Mouse (Mus musculus): ENCODE measurements around the gene Pappa2. TPM values are rescaled to one million over a fixed set of nuclear protein-coding genes. Genes with fewer than 3 reads are reported as not detected.
A peak's percentile ranks its signal among the peaks of the same experiment; 100 is the strongest.

Gene Pappa2
- total RNA-seq, 2 experiments from 2014 or later = not detected

DNA sequence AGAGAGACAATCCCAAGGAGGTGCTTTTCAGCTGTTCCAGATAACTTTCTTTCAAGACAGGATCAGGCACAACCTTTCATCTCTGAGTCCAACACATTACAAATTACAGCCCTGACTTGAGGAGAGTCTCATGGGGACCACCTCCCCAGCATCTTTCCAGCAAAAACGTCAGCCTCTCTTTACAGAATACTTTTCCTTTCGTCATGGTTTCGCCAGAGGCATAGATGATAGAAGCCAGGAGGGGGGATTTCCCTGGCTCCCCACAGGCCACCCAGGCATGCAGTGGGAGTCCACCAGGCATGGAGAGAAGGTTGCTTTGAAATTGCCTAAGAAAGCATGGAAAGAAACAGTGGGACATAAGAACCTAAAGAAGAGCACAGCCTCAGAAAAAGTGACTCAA is 37.4 kb downstream of the Pappa2 start:
- no peak for DNase-seq
- no peak overlapping the region for H3K27ac ChIP-seq
- no peak for TF ChIP-seq CTCF (IDR thresholded peaks at IDR 0.05)
- no peak overlapping the region for H3K4me3 ChIP-seq
- intact Hi-C loops (cut with DNase I) = no loop called here

DNA sequence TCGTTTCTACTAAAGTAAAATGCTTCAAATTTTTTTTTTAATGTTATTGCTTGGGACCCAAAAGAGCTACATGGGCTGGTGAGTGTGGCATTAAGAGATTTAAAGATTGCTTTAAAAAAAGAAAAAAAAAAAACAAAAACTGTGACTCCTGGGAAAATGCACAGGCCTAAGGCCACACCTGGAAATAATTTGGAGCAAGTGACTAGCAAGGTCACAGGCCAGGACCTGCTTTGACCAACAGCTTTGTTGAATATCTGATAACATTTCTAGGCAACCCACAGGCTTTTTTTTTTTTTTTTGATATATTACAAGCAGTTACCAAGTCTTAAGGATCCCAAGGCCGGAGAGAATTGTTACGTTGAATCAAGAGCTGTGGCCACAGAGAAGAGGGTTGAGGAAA is 39.3 kb downstream of the Pappa2 start:
- H3K27ac ChIP-seq = no peak overlapping the region
- TF ChIP-seq CTCF (IDR thresholded peaks at IDR 0.05) = no peak
- intact Hi-C loops (cut with DNase I) = no loop called here
- DNase-seq = no peak
- H3K4me3 ChIP-seq = no peak overlapping the region

DNA sequence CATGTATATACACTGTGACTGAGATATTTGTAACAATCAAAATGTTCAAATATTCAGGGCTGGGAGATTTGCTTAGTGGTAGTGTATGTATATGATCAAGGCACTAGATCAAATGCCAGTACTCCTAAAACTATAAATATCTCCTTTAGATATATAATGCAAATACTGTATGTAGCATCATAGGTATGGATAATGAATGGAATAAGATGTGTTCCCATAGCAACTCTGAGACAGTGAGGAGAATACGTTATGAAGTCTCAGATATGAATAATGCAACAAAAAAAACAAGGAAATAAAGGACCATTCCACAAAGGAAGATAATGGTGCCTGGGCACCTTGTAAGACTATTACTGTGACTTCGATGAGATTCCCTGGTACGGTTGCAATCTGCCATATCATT is 45.8 kb downstream of the Pappa2 start:
- H3K27ac ChIP-seq = no peak overlapping the region
- no peak for TF ChIP-seq CTCF (IDR thresholded peaks at IDR 0.05)
- DNase-seq = no peak
- no peak overlapping the region for H3K4me3 ChIP-seq
- intact Hi-C loops (cut with DNase I) = no loop called here

DNA sequence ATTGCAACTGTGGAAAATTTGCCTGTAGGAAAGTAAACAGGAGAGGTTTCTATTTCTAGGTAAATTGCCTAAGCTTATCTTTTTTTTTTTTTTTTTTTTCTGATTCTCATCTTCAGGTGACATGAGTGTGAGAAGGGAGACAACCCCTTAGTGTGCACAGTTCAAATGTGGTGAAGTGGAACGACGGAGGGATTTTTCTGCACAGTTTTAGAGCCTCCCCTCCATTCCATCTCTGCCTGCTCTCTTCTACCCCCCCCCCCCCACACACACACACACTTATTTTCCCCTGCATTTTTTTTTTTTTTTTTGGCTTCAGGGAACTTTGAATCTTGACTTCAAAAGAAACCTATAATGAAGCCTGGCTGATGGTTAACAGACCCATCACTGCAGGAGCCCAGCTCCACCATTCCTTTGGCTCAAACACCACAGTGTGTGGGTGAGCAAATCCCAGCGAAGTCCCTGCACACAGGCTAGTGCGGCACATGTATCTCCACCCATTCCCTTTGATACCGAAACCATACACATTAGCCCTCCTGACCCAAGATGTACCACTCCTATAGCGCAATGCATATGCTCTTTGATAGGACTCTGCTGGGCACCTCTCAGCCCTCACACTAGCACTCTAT is 49.0 kb downstream of the Pappa2 start:
- no peak overlapping the region for H3K4me3 ChIP-seq
- H3K27ac ChIP-seq = no peak overlapping the region
- no peak for DNase-seq
- no peak for TF ChIP-seq CTCF (IDR thresholded peaks at IDR 0.05)
- intact Hi-C loops (cut with DNase I) = no loop called here

GRCm38 (mm10) chr1:158929369-158929768 is 50.9 kb downstream of the Pappa2 start:
- Histone ChIP-seq H3K27ac (no peak overlapping the region), H3K4me3 (no peak overlapping the region)
- no peak for DNase-seq
- no peak for TF ChIP-seq CTCF (IDR thresholded peaks at IDR 0.05)
- intact Hi-C loops (cut with DNase I) = no loop called here

GRCm38 (mm10) chr1:158920451-158920850 is 59.8 kb downstream of the Pappa2 start:
- no peak overlapping the region for H3K4me3 ChIP-seq
- DNase-seq = no peak
- no peak for TF ChIP-seq CTCF (IDR thresholded peaks at IDR 0.05)
- H3K27ac ChIP-seq = peak overlapping the region; percentile 50
- intact Hi-C loops (cut with DNase I) = no loop called here

DNA sequence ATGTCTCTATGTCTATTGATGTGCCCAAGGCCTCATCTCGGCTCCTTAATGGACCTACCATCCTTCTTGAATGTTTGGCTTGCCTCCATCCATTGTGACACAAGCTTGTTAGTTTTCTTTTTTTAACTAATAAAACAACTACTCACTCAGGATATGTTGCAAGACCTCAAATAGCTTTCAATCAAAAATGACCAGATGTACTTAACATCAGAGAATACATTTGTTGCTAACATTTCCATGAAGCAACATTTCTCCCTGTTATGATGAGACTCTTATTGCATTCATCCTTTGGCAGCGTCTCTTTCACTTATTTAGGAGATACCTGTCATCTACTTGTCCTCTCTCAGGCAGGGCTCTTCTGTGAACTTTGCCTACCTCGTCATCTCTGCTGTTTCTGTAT is 61.4 kb downstream of the Pappa2 start:
- H3K4me3 ChIP-seq = no peak overlapping the region
- no peak overlapping the region for H3K27ac ChIP-seq
- TF ChIP-seq CTCF (IDR thresholded peaks at IDR 0.05) = no peak
- DNase-seq = no peak
- intact Hi-C loops (cut with DNase I) = no loop called here

GRCm38 (mm10) chr1:158917067-158917466 is 63.2 kb downstream of the Pappa2 start:
- Histone ChIP-seq H3K4me3 (no peak overlapping the region), H3K27ac (no peak overlapping the region)
- no peak for TF ChIP-seq CTCF (IDR thresholded peaks at IDR 0.05)
- peak; percentile 25 for DNase-seq
- intact Hi-C loops (cut with DNase I) = no loop called here

- Histone ChIP-seq H3K4me3 (no peak overlapping the region), H3K27ac (no peak overlapping the region)
- no peak for TF ChIP-seq CTCF (IDR thresholded peaks at IDR 0.05)
- DNase-seq = no peak
- intact Hi-C loops (cut with DNase I) = no loop called here
Observed at GRCm38 (mm10) chr1:158915592-158915991, 64.7 kb downstream of the Pappa2 start.

- no peak overlapping the region for H3K27ac ChIP-seq
Observed at GRCm38 (mm10) chr1:158910661-158911060, 69.6 kb downstream of the Pappa2 start.

GRCm38 (mm10) chr1:158897339-158897738 is 83.0 kb downstream of the Pappa2 start:
- no peak overlapping the region for H3K27ac ChIP-seq
- no peak overlapping the region for H3K4me3 ChIP-seq
- TF ChIP-seq CTCF (IDR thresholded peaks at IDR 0.05) = no peak
- DNase-seq = no peak
- intact Hi-C loops (cut with DNase I) = no loop called here

More at GRCm38 (mm10) chr1:158910661-158911060, 69.6 kb downstream of the Pappa2 start:
- H3K4me3 ChIP-seq = no peak overlapping the region
- intact Hi-C loops (cut with DNase I) = no loop called here
- no peak for DNase-seq
- no peak for TF ChIP-seq CTCF (IDR thresholded peaks at IDR 0.05)

DNA sequence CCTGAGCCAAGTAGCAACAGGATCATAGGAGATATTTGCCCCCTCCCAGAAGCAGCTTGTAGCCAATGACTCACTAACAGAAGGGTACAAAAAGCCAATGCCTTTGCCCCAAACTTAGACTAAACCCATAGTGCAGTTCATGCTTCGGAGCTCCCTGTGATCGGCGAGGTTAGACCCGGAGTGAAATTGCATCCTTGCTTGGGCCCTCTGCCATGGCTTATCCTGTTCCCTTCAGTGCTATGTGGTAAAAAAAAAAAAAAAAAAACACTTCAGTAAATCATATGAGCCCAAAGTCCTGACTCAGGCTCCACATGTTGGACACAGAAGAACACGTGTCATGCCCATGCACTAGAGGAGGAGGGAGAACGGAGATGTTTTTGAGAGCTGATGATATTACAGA is 85.8 kb downstream of the Pappa2 start:
- Histone ChIP-seq H3K27ac (peak overlapping the region; percentile 71), H3K4me3 (no peak overlapping the region)
- TF ChIP-seq CTCF (IDR thresholded peaks at IDR 0.05) = no peak
- peak; percentile 40 for DNase-seq
- intact Hi-C loops (cut with DNase I) = no loop called here

DNA sequence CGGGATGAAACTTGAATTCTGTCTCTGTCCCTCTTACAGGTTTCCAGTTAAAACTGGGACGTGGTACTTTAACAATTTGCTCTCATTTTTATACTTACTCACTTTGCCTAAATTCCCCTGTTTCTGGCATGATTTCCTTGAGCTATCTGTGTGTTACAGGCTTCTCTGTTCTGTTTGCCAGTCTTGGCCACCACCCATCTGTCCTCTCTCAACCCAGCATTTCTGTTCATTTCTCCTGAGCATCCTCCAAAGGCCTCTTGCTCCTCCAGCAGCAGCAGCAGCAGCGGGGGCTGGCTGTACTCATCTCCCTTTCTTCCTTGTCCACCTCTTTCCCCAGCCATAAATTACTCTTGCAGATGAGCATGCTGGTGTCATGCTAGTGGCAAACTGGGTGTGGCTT is 104.8 kb downstream of the Pappa2 start:
- H3K4me3 ChIP-seq = no peak overlapping the region
- no peak for TF ChIP-seq CTCF (IDR thresholded peaks at IDR 0.05)
- intact Hi-C loops (cut with DNase I) = no loop called here
- DNase-seq = no peak
- H3K27ac ChIP-seq = no peak overlapping the region

DNA sequence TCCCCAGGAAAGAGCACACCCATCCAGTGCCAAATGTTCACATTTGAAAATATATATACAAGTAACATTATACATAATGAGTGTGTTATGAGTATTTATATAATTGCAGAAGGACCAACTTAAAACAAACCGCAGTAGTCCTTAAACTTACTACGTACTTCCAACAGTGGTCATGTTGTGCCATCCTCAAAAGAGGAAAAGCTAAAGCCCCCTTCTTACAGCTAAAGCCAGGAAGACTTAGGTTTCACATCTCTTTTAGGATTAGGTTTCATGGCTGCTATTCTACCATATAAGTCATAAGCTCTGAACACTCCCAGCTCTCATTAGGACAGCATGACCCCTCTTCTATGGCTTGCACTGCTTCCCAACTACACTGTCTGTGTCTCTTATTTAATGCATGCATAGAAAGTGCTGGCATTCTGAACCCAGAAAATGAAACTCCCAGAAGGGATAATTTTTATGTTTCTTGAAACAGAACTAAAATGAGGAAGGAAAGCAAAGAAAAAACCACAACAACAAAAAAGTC is 105.7 kb downstream of the Pappa2 start:
- Histone ChIP-seq H3K4me3 (no peak overlapping the region), H3K27ac (no peak overlapping the region)
- DNase-seq = no peak
- no peak for TF ChIP-seq CTCF (IDR thresholded peaks at IDR 0.05)
- intact Hi-C loops (cut with DNase I) = no loop called here

All from gastrocnemius, adult 2 months (tissue).